Mouse (Mus musculus) stomach, embryonic 15.5 days (tissue): ENCODE data around the gene Phf2. TPM values are rescaled to one million over a fixed set of nuclear protein-coding genes. Genes with fewer than 3 reads are reported as not detected.

Experiments
- ATAC-seq: fragments of 200-750 bp; cut with Nextera tagmentation; 2 replicates; pipeline ENCODE4 v1.8.0; 2017; ENCODE audit warnings: low read depth, moderate number of reproducible peaks, moderate TSS enrichment; ENCODE audit not compliant: insufficient read depth, low FRiP score
- H3K27ac ChIP-seq: fragments of 300-500 bp; sonication (generic); 2 replicates; pipeline ENCODE4 v1.5.1; 2015; ENCODE audit warnings: mild to moderate bottlenecking, inconsistent platforms
- H3K27me3 ChIP-seq: fragments of 300-500 bp; sonication (generic); replicated peaks from 2 replicates; pipeline ENCODE4 v1.6.1; 2015; ENCODE audit warnings: inconsistent platforms
- H3K36me3 ChIP-seq: fragments of 300-500 bp; sonication (generic); 2 replicates; pipeline ENCODE4 v1.6.1; 2015; ENCODE audit warnings: inconsistent platforms
- H3K4me1 ChIP-seq: fragments of 300-500 bp; sonication (generic); 2 replicates; pipeline ENCODE4 v1.6.1; 2015; ENCODE audit warnings: inconsistent platforms
- H3K4me2 ChIP-seq: fragments of 300-500 bp; sonication (generic); 2 replicates; pipeline ENCODE4 v1.6.1; 2015; ENCODE audit warnings: mild to moderate bottlenecking, inconsistent platforms
- H3K4me3 ChIP-seq: fragments of 300-500 bp; sonication (generic); replicated peaks from 2 replicates; pipeline ENCODE4 v1.5.1; 2015; ENCODE audit warnings: inconsistent platforms
- H3K9ac ChIP-seq: fragments of 300-500 bp; sonication (generic); 2 replicates; pipeline ENCODE4 v1.6.1; 2015; ENCODE audit warnings: inconsistent platforms
- H3K9me3 ChIP-seq: fragments of 300-500 bp; sonication (generic); 2 replicates; pipeline ENCODE4 v1.6.1; 2016; ENCODE audit warnings: inconsistent platforms
- WGBS: fragments of 180-500 bp; shearing (Covaris S2); methylation state at CpG from one replicate; pipeline ENCODE4 v1.1.7; 2015; 5-methylcytosine and 5-hydroxymethylcytosine counted together
- polyA plus RNA-seq: library from polyadenylated mRNA; unstranded; fragments of >200 nt; fragmentation: Nextera tagmentation; extraction: Ambion mirVana; gene quantifications from 2 replicates; pipeline ENCODE4 v1.2.1, GENCODE M21; 2015

The Phf2 gene
- polyA plus RNA-seq, 1 experiment from 2014 or later, result 6.9 TPM

DNA sequence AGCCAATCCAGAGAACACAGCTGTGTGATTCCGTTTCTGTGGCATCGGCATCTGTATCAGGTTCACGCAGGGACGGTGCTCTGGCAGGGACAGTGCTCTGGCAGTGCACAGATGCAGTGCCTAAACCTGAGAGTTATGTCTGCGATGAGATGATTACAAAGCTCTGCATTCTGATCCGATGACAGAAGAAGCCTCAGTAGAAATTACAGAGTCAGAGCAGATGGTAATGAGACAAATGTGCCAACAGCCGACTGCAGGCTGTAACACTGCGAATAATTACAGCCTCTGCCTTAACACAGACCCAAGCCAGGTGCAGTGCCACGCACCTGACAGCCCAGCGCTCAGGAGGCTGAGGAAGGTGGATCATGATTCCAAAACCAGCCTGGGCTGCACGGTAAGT lies 102.8 kb downstream of the Phf2 start:
- H3K9ac ChIP-seq, result no peak overlapping the region
- H3K27ac ChIP-seq, result no peak overlapping the region
- H3K9me3 ChIP-seq, result no peaks in the 10 kb centered on the region
- ATAC-seq, result no peak
- 65% methylated on average over 11 of the region's 11 CpGs for WGBS
- H3K4me3 ChIP-seq, result no peak overlapping the region
- H3K27me3 ChIP-seq, result no peaks in the 10 kb centered on the region
- no peaks in the 10 kb centered on the region for H3K4me1 ChIP-seq
- H3K36me3 ChIP-seq, result no peaks in the 10 kb centered on the region
- no peak overlapping the region for H3K4me2 ChIP-seq

- 62% methylated on average over 11 of the region's 11 CpGs for WGBS
- H3K4me3 ChIP-seq, result no peak overlapping the region
- no peak overlapping the region for H3K9ac ChIP-seq
- no peak overlapping the region for H3K4me2 ChIP-seq
- H3K27me3 ChIP-seq, result no peaks in the 10 kb centered on the region
- H3K27ac ChIP-seq, result no peak overlapping the region
- H3K9me3 ChIP-seq, result no peaks in the 10 kb centered on the region
- no peak for ATAC-seq
- H3K36me3 ChIP-seq, result no peaks in the 10 kb centered on the region
- no peaks in the 10 kb centered on the region for H3K4me1 ChIP-seq
Measured at GRCm38 (mm10) chr13:48763701-48764245, 107.1 kb downstream of the Phf2 start.

- Histone ChIP-seq H3K27ac (peak overlapping the region; percentile 74), H3K4me2 (no peak overlapping the region), H3K9ac (no peak overlapping the region), H3K4me1 (no peaks in the 10 kb centered on the region), H3K9me3 (no peaks in the 10 kb centered on the region), H3K4me3 (no peak overlapping the region), H3K36me3 (no peaks in the 10 kb centered on the region), H3K27me3 (no peaks in the 10 kb centered on the region)
- ATAC-seq, result peak; percentile 79
- 41% methylated on average over 8 of the region's 8 CpGs for WGBS
Measured at GRCm38 (mm10) chr13:48760855-48761436, 110.0 kb downstream of the Phf2 start.

GRCm38 (mm10) chr13:48756769-48757168 lies 114.2 kb downstream of the Phf2 start:
- peak overlapping the region; percentile 59; the same call in 1 of the 2 replicates for H3K27ac ChIP-seq
- H3K9ac ChIP-seq, result no peak overlapping the region
- H3K4me3 ChIP-seq, result no peak overlapping the region
- no peaks in the 10 kb centered on the region for H3K9me3 ChIP-seq
- no peak overlapping the region for H3K4me2 ChIP-seq
- no peaks in the 10 kb centered on the region for H3K27me3 ChIP-seq
- H3K36me3 ChIP-seq, result no peaks in the 10 kb centered on the region
- ATAC-seq, result peak; percentile 48; the same call in 1 of the 2 replicates
- no peaks in the 10 kb centered on the region for H3K4me1 ChIP-seq
- 15% methylated on average over 15 of the region's 15 CpGs for WGBS

Other genes with a start within 250 kb of the Phf2 start
- gene Ptpdc1, start 245.5 kb downstream of the Phf2 start, polyA plus RNA-seq, result 8.2 and 9.1 TPM in 2 replicates
- gene Barx1, start 208.1 kb downstream of the Phf2 start, polyA plus RNA-seq, result 173 and 204 TPM in 2 replicates
- gene Fam120a, start 96.9 kb upstream of the Phf2 start, polyA plus RNA-seq, result 30.1 and 30.5 TPM in 2 replicates